Mouse (Mus musculus) forebrain, embryonic 14.5 days (tissue): Measurements from ENCODE around the gene Camk2d. TPM values are rescaled to one million over a fixed set of nuclear protein-coding genes. Genes with fewer than 3 reads are reported as not detected.
A peak's percentile ranks its signal among the peaks of the same experiment; 100 is the strongest.

Source experiments
- ATAC-seq: fragments of 200-750 bp; cut with Nextera tagmentation; 2 replicates; pipeline ENCODE4 v1.8.0; 2017; ENCODE audit warnings: mild to moderate bottlenecking, moderate library complexity
- DNase-seq: peaks from one replicate; pipeline ENCODE4 v3.0.0-alpha.2; 2015; ENCODE audit warnings: low spot score
- H3K27ac ChIP-seq: fragments of 300-500 bp; sonication (generic); 2 replicates; pipeline ENCODE4 v1.5.1; 2014; ENCODE audit warnings: low read depth, mild to moderate bottlenecking, control low read depth, low read length, moderate library complexity
- H3K27me3 ChIP-seq: fragments of 300-500 bp; sonication (generic); replicated peaks from 2 replicates; pipeline ENCODE4 v1.6.1; 2014; ENCODE audit warnings: low read length, control low read depth, mixed read lengths; ENCODE audit not compliant: control insufficient read depth, insufficient read depth
- H3K36me3 ChIP-seq: fragments of 300-500 bp; sonication (generic); 2 replicates; pipeline ENCODE4 v1.6.1; 2014; ENCODE audit warnings: low read length, control low read depth; ENCODE audit not compliant: control insufficient read depth, insufficient read depth
- H3K4me1 ChIP-seq: fragments of 300-500 bp; sonication (generic); 2 replicates; pipeline ENCODE4 v1.6.1; 2014; ENCODE audit warnings: antibody characterized with exemption, low read length, control low read depth; ENCODE audit not compliant: control insufficient read depth, insufficient read depth
- H3K4me2 ChIP-seq: fragments of 300-500 bp; sonication (generic); 2 replicates; pipeline ENCODE4 v1.6.1; 2014; ENCODE audit warnings: mild to moderate bottlenecking, control low read depth, low read length
- H3K4me3 ChIP-seq: fragments of 300-500 bp; sonication (generic); 2 replicates; pipeline ENCODE4 v1.5.1; 2014; ENCODE audit warnings: low read depth, low read length, control low read depth
- H3K9ac ChIP-seq: fragments of 300-500 bp; sonication (generic); 2 replicates; pipeline ENCODE4 v1.6.1; 2014; ENCODE audit warnings: mild to moderate bottlenecking, low read length, control low read depth, moderate library complexity
- H3K9me3 ChIP-seq: fragments of 300-500 bp; sonication (generic); replicated peaks from 2 replicates; pipeline ENCODE4 v1.6.1; 2016; ENCODE audit warnings: low read length, control low read depth, mixed read lengths; ENCODE audit not compliant: control insufficient read depth
- WGBS: fragments of 180-500 bp; shearing (Covaris S2); extraction: QIAGEN DNeasy Blood & Tissue Kit; methylation state at CpG from one replicate; pipeline ENCODE4 v1.1.7; 2014; 5-methylcytosine and 5-hydroxymethylcytosine counted together
- polyA plus RNA-seq: library from polyadenylated mRNA; unstranded; fragments of >200 nt; fragmentation: Nextera tagmentation; extraction: Ambion mirVana; gene quantifications from 2 replicates; pipeline ENCODE4 v1.2.1, GENCODE M21; 2014

The Camk2d gene
- polyA plus RNA-seq, 1 experiment from 2014 or later: 25.5 TPM

DNA sequence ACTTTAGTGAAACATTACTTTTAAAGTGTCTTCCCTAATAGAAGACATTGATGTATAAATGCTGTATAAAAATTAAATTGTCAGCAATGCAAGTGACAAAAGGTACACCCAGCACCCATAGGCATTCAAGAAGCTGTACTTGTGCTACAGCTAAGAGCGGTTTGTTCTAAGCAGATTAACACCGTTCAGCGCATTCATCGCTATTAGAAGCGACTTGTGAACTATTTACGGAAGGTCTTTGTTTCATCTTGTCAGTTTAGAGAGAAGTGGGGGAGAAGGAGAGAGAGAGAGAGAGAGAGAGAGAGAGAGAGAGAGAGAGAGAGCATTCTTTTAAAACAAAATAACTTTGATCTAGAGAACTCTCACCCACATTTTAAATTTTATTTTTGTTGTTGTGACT, 38.1 kb downstream of the Camk2d start:
- H3K9me3 ChIP-seq: no peaks in the 10 kb centered on the region
- DNase-seq (no peak), ATAC-seq (no peak)
- WGBS: 31% methylated on average over 6 of the region's 6 CpGs
- no peak overlapping the region for H3K9ac ChIP-seq
- H3K36me3 ChIP-seq: no peaks in the 10 kb centered on the region
- no peak overlapping the region for H3K4me3 ChIP-seq
- no peak overlapping the region for H3K27ac ChIP-seq
- no peak overlapping the region for H3K4me2 ChIP-seq
- no peaks in the 10 kb centered on the region for H3K27me3 ChIP-seq
- peaks cover 5% of the 10 kb centered on the region; the same call in 1 of the 2 replicates for H3K4me1 ChIP-seq

DNA sequence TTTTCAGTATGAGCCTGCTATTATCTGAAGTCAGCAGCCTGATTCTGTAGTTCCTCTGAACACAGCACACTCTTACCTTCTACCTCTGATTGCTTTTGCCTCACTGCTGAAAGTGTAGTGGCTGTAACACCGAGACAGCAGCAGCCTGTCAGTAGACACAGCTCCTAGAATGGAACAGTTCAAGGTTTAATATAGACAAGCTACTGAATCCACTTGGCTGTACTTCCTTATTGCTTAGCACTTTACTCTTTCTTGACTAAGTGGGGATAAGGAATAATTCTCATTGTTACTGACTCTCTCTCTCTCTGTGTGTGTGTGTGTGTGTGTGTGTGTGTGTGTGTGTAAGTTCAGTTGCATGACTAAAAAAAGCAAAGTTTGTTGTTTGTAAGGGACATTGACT, 42.2 kb downstream of the Camk2d start:
- ATAC-seq (no peak), DNase-seq (no peak)
- peaks cover 5% of the 10 kb centered on the region; the same call in 1 of the 2 replicates for H3K4me1 ChIP-seq
- H3K27ac ChIP-seq: no peak overlapping the region
- H3K9me3 ChIP-seq: no peaks in the 10 kb centered on the region
- no peak overlapping the region for H3K4me3 ChIP-seq
- WGBS: 82% methylated on average over 1 of the region's 1 CpGs
- no peaks in the 10 kb centered on the region for H3K27me3 ChIP-seq
- no peak overlapping the region for H3K4me2 ChIP-seq
- H3K36me3 ChIP-seq: no peaks in the 10 kb centered on the region
- H3K9ac ChIP-seq: no peak overlapping the region

DNA sequence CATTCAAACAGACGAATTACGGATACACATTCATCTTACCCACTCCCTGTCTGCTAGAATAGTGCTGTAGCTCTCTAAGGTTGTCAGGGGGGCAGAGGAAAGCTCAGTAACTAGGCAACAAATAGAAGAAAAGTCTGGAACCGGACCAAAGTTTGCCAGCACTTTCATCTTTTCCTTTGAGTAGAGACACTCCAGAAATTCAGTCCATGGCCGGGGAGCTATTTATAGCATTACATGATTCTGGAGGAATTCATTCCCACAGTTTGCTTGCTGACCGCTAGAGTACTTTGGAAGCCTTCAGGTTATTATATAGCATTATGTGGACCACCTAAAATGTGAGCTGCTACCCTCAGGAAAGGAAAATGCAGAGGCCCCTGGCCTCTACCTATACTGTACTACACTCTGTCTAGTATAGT, 43.0 kb downstream of the Camk2d start:
- peaks cover 7% of the 10 kb centered on the region; the same call in 1 of the 2 replicates for H3K4me1 ChIP-seq
- H3K4me3 ChIP-seq: no peak overlapping the region
- WGBS: 15% methylated on average over 5 of the region's 5 CpGs
- H3K9me3 ChIP-seq: no peaks in the 10 kb centered on the region
- no peaks in the 10 kb centered on the region for H3K36me3 ChIP-seq
- H3K9ac ChIP-seq: no peak overlapping the region
- ATAC-seq (peak; percentile 86), DNase-seq (peak; percentile 87)
- H3K4me2 ChIP-seq: no peak overlapping the region
- no peaks in the 10 kb centered on the region for H3K27me3 ChIP-seq
- H3K27ac ChIP-seq: no peak overlapping the region

DNA sequence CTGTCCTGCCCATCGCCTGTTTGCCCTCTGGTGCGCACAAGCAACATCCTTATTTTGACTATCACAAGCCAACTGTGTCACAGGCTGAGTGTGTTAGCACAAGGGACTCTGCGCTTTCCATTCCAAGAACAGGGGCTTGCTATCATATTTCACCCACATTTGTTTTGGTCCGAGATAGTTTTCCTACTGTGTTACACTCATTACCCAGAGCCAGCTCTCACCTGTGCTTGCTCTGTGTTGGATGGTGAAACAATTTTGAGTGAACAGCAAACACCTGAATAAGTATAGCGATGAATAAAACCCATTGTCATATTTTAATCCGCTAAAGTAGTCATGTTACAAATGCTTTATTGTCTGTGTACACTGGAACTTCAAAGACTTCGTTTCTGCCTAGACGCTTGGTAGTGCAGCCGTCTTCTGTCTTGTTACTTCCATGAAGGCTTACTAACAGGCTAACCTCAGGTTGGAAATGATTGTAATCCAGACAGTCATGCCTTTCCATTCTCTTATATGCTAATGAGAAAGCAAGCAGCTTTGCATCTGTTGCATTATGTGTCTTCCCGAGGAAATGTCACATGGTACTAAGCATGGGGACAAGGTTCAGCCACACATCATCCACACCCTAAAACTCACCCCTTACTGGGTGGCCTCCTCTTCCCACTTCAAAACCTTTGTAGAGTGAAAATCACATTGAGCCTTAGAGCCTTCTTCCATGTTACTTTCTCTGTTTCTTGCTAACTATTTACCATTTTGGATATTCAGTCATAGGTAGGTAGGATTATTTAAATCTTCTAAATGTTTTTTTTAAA, 44.5 kb downstream of the Camk2d start:
- Histone ChIP-seq H3K36me3 (no peaks in the 10 kb centered on the region), H3K27ac (no peak overlapping the region), H3K9me3 (no peaks in the 10 kb centered on the region), H3K4me1 (peaks cover 7% of the 10 kb centered on the region; the same call in 1 of the 2 replicates), H3K4me2 (no peak overlapping the region), H3K9ac (no peak overlapping the region), H3K4me3 (no peak overlapping the region), H3K27me3 (no peaks in the 10 kb centered on the region)
- no peak for ATAC-seq
- 66% methylated on average over 10 of the region's 10 CpGs for WGBS
- DNase-seq: no peak

DNA sequence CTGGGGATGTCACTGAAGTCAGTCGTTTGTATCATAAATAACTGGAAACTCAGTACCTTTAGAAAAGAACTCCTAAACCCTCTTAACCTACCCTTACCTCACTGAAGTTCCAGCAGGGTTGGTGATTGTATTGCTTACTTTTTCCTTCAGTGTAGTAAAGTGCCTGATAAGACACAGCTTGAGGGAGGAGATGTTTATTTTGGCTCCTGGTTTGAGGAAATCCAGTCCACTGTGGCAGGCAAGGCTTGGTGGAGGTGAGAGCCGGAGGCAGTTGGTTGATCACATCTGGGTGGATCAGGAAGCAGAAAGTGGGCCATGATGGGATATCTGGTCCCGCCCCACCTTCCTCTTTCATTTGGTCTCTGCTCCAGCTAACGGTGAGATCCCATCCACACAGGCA, 45.3 kb downstream of the Camk2d start:
- H3K9me3 ChIP-seq: no peaks in the 10 kb centered on the region
- 87% methylated on average over 4 of the region's 4 CpGs for WGBS
- H3K4me2 ChIP-seq: no peak overlapping the region
- ATAC-seq: no peak
- H3K27ac ChIP-seq: no peak overlapping the region
- H3K4me3 ChIP-seq: no peak overlapping the region
- DNase-seq: no peak
- H3K4me1 ChIP-seq: peaks cover 7% of the 10 kb centered on the region; the same call in 1 of the 2 replicates
- H3K9ac ChIP-seq: no peak overlapping the region
- no peaks in the 10 kb centered on the region for H3K36me3 ChIP-seq
- no peaks in the 10 kb centered on the region for H3K27me3 ChIP-seq

DNA sequence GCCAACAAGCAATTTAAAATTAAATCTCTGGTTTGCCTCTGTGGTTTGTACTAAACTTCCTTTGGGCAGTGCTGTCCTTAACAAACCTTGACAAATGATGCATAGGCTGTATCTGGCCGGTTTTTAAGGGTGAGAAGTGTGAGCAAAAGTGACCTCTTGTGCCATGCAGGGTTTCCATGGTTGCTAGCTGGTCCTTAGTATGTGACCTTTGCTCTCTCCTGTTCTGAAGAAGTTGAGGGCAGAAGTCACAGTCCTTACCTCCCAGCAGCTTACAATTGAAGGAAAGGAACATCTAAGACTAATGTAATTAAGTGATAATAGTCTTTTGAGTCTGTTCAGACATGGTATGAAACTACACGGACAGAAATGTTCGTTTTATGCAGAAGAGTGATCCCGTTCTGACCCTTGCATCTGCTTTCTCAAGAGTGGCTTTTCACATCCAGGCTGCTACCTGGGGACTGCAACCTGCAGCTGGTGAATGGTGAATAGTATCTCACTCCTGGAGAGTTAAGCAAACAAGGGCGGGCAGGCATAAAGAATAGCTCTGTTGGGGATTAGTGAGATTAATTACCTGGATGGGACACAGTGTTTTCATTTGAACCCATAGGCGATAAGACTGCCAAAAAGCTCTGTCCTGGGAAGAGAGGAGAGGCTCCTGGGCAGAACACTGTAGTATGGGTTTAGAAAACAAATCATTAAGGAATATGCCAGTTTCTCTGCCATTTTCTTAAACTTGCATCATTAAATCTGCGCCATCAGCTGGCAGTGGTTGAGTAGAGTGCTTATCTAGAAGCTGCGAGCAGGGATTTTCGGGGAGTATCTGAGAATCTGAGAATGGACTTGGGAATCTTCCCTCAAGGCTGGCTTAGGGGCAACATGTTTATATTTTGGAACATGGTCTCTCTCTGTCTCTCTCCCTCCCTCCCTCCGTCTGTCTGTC, 47.2 kb downstream of the Camk2d start:
- 9% methylated on average over 10 of the region's 10 CpGs for WGBS
- no peak overlapping the region for H3K4me3 ChIP-seq
- H3K27ac ChIP-seq: no peak overlapping the region
- H3K36me3 ChIP-seq: no peaks in the 10 kb centered on the region
- H3K27me3 ChIP-seq: no peaks in the 10 kb centered on the region
- ATAC-seq (peak; percentile 37; the same call in 1 of the 2 replicates), DNase-seq (peak; percentile 59)
- H3K9ac ChIP-seq: no peak overlapping the region
- no peak overlapping the region for H3K4me2 ChIP-seq
- peaks cover 6% of the 10 kb centered on the region; the same call in 1 of the 2 replicates for H3K4me1 ChIP-seq
- no peaks in the 10 kb centered on the region for H3K9me3 ChIP-seq

DNA sequence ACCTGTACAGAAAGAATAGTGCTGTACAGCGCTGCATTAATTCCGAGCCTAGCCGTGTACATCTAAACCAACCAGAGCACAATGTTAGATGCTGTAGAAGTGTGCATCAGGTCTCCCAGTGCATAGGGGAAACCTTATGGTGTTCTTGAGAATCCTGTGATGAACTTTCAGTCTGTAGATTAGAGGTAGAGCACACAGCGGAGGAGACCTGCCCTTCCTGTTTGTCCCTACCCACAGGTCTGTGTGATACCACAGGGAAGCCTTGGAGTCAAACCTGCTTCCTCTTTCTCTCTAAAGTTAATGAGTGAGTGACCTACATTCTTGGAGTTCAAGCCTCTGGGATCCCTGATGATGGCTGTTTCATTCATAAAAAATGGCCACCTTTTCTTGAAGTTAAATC, 54.2 kb downstream of the Camk2d start:
- H3K4me1 ChIP-seq: no peaks in the 10 kb centered on the region
- 92% methylated on average over 4 of the region's 4 CpGs for whole genome bisulfite sequencing
- DNase-seq (no peak), ATAC-seq (no peak)
- H3K9me3 ChIP-seq: no peaks in the 10 kb centered on the region
- no peak overlapping the region for H3K9ac ChIP-seq
- H3K27ac ChIP-seq: no peak overlapping the region
- no peak overlapping the region for H3K4me2 ChIP-seq
- no peak overlapping the region for H3K4me3 ChIP-seq
- no peaks in the 10 kb centered on the region for H3K27me3 ChIP-seq
- no peaks in the 10 kb centered on the region for H3K36me3 ChIP-seq

DNA sequence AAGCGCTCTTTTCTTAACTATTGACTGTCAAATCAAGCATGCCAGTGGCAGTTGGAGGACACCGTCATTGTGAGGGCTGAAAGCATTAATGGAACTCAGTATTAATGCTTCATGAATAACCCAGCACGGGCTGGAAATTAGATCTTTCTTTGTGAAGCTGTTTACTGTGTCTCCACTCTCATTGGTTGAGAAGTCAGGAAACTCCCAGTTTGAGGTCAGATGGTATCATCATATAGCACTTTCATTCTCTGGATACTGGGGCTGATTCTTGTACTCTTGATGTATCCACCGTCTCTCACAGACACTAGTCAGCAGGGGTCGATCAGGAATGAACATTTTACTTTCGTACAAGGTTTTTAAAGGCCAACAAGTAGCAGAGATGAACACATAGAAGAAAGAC, 54.6 kb downstream of the Camk2d start:
- ATAC-seq: no peak
- no peaks in the 10 kb centered on the region for H3K9me3 ChIP-seq
- H3K4me3 ChIP-seq: no peak overlapping the region
- no peak overlapping the region for H3K4me2 ChIP-seq
- H3K4me1 ChIP-seq: no peaks in the 10 kb centered on the region
- no peaks in the 10 kb centered on the region for H3K27me3 ChIP-seq
- H3K9ac ChIP-seq: no peak overlapping the region
- DNase-seq: no peak
- no peaks in the 10 kb centered on the region for H3K36me3 ChIP-seq
- 65% methylated on average over 6 of the region's 6 CpGs for WGBS
- no peak overlapping the region for H3K27ac ChIP-seq
